Mouse (Mus musculus): ENCODE data around the gene Tenm2.

Tenm2 gene

DNA sequence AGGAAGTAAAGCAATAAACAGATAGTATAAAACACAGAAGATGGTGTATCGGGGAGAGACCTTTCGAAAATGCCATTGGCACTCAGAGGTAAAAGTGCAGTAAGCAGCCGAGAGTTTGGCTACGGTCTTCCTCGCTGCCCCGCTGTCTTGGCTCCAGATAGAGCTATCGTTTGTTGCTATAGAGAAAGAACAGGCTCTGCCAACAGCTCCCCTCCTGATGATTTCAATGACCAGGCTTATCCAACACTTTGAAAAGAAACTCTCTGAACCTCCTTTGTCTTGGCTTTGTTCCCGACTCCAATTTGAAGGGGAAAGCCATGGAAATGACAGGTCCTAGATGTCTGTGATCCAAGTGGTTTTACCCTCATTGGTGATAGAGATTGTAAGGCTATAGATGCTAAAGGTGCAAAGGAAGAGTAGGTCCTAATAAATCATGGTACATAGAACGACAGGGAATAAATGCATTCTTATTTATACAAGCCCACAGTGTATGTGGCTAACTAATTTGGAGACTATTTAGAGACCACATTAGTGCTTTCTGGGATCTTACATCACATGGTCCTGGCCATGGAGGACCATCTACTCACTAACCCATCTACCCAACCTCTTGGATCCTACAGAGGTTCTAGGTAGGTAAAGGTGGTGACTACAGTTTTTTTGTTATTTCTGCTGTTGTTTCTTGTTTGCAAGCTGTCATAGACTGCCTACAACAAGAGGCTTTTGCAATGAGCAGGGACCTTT lies 765.8 kb downstream of the Tenm2 start:
- no peak for DNase-seq

DNA sequence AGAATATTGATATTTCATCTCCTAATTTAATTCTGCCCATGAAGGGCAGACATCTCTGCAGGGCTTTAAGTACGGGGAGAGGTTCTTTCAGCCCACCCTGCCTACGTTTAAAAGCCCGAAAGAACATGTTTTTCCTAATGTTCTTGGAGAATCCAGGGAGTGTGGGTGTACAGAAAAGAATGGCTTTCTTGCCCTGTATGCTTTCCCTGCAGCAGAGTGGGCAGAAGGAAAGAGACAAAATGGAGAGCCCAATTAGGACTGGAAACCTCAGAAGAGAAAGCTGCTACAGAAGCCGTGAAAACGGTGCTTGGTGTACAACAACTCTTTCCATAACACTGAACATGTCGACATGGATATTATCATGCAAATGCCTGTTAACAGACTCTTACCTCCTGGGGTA lies 777.3 kb downstream of the Tenm2 start:
- DNase-seq: no peak

DNA sequence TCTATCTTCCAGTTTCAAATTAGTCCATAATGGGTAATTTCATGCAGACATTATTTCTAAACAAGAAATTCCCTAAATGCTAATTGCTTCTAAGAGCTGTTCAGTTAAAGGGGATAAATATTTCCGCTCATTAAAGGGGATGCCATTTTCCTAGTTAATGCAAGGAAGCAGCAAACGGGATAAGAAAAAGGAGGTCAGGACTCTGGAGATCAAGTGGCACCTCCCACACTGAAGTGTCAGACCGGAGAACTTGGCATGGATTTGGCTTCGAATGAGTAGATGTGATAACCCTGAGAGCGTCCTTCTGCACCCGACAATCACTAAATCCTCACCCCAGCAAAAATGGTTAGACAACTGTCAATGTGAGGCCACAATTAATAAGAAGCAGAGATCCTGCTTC lies 781.7 kb downstream of the Tenm2 start:
- peak; percentile 40 for DNase-seq

DNA sequence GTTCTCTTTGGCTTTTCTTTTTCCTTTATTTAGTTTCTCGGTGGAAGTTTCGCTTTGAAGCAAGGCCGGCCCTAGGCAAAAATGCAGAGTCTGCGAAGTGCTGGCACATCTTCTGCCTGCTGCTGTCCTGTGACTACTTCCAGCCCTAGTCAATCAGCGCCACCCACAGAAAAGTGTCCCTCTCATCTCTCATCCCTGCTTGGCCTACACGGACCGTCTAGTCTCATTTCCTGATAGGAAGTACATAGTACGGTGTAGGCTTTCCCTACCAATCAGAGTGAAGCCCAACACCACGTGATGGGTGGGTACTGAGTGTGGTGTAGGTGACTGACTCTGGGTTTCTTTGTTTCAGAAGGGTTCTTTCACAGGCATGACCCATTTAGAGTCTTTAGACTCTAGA lies 783.3 kb downstream of the Tenm2 start:
- DNase-seq: peak; percentile 66

DNA sequence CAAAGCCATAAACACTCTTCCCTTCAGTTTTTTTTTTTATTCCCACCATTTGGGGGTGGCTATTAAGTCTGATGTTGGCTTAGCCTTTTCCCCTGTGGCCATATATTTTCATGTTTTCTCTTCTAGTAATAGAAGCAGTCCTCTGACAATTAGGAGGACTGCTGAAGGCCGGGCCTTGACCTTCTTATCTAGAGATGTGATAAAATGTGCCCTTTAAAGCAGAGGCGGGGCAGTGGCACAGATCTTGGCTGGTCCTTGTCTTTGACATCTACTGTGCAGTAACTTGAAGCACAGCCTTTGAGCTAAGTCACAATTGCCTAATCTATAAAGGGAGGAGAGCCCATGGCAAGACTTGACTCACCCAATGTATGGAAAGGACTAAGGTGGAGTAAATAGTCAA lies 789.4 kb downstream of the Tenm2 start:
- peak; percentile 33 for DNase-seq

DNA sequence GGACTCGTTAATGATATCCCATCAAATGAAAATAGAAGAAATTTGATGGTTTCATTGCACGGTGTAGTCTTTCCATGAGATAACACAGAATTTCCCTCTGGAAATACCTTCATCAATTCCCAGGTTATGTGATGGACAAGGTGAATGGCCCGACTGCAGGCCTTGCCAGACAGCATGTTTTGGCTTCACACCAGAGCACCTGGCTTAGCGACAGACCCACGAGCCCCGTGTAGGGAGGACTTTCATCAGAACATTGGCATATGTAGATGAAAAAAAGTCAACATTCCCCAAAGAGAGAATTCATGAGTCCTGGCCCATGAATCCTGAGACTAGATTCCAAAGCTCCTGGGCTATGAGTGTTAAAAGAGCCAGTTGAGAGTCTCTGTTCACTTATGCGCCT lies 791.9 kb downstream of the Tenm2 start:
- no peak for DNase-seq

DNA sequence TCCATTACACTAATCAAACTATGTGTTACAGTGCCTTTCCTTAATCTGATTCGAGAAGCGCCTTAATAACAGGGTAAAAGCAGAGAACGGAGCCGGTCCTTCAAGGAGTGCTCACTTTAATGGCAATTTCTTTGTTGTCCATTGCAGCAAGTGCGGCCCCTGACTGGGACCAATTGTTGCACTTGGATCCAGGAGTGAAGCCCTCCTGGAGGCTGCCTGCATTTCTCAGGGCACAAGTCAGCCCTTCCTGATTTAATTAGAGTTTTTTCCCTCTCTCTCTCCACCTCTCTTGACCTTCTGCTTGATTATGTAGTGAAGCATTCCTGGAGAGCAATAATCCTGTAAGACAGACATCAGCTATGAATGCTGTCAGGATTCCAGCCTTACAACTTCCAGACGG lies 794.0 kb downstream of the Tenm2 start:
- DNase-seq: no peak

DNA sequence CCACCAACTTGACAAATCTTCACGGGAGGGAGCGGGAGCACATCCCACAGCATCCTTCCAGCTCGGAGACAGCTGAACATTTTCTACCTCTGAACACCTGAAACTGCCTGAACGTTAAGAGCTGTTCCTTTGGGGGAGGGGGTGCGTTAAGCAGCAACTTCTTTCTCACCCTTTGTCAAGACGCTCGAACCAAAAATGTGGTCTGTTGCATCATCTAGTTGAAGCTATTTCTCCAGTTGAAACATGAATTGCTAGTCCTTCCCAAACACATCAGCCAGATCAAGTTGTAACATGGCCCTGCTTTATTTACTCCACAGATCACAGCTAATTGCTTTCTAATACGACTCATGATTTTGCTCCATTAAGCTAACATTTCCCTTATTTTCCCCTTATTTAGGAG lies 799.5 kb downstream of the Tenm2 start:
- peak; percentile 61 for DNase-seq

DNA sequence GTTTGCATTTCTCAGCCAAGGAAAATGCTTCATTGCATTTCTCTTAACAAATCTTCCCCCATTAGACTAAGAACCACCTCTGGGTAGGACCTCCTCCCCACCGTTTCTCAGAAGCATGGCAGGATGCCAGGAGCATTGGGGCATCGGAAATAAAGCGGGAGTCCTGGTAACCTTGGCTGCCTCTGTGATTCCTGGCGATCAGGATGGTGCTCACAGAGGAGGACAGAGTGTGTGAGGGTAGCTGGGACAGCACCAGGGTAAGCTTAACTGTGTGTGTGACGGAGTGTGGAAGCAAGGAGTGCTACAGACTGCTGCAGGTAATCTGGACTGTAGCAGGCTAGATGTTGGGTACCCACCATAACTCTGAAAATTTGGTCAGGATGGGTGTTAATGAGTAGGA lies 806.8 kb downstream of the Tenm2 start:
- DNase-seq: no peak

DNA sequence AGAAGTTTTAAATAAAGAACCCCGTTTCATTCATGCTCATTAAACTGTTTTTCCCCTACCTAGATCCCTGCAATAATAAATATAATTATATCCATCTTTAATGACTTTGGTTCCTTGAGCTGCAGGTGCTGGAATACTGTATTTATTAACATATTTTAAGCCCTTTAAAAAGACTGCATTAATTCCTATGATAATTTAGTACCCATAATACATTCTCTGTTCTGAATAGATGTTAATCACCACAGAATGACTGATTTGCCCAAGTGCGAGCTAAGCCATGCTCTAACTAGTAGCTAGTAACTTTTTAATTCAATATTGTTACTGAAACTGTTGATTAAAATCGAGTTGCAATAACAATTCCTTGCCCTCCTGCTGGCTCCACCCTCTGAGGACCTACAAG lies 810.8 kb downstream of the Tenm2 start:
- no peak for DNase-seq

DNA sequence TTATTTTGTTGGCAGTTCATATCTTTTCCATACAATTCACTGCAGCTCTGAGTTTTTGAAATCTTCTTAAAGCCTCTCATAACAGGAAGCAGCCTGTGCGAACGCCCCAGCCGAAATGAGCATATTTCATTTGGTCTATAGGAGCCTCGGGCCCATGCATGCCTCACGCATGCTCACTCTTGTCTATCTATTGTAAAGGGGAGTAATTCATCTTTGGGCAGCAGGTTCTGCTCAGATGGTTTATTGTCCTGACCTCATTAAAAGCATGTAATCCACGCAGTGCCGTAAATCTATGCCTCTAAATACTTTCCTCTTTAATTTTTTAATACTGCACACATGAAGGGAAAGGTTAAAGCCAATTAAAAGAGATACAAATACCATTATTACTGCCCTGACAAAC lies 815.7 kb downstream of the Tenm2 start:
- DNase-seq: no peak

DNA sequence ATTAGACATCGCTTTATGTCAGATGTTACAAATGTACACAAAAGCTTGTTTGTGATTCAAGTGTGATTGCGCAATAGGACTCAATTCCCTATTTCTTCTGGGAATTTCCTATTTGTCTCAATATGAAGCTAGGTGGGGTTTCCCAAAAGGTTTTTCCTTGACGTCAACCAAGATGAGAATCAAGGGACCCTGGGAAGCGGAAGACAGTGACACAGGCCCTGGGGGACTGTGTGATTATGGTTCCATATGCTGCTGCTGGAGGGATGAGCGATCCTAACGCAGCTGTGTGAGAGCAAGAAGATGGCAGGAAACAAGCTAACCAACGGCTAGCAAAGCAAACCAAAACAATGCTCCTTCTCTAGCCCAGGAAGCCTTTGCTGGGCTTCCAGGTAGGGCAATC lies 820.5 kb downstream of the Tenm2 start:
- no peak for DNase-seq

DNA sequence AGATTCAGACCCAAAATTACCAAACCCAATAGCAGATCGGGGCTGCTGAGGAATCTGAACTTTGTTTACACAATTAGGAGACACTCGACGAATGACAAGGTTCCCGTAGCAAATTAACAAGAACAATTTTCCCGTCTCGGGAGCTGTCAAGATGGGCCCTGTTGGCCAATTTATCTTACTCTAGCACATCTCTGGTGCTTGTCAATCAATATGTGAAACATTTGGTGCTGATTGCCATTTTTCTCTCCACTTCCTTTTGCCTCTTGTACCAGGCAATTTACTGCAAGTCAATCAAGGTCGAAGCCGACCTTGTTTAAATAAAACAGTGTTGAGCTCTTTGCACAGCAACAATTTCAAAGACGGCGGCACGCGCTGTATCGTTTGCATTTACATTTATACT lies 824.9 kb downstream of the Tenm2 start:
- no peak for DNase-seq

DNA sequence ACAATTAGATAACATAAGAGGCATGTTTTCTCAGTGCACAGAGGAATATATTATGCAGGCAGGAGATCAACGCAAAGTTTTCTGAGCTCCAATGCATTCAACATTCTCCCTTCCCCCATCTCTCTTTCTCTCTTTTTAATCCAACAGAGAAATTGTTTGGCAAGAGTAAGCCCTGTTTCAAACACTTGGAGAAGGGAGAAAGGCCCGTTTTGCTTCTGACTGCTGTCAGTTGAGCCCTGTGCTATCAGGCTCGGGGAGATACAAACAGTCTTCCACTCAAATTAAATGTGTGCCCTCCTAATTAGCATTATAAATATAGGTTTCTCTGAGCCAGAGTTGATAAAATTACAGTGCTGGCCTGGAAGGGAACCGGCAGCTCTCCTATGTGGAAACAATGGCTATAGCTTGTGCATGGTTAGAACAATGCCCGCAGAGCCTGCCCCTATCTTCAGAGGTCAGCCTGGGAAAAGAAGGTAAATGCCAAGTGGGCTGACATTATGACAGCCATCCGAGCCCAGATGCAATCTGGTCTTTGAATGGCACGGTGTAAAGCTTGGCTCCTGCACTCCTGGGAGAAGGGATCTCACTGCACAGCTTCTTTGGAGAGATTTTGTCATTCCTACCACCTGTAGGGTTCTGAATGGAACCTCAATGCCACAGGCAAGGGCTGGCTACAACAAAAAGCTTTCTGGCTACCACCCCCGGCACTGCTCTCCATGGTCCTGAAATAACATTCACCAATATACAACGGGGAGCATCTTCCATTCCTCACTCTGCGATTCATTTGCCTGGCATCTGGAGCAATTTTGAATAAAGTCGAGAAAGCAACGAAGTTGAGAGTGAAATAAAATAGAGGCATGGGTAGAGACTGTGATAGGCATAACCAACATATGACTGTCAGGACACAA lies 839.7 kb downstream of the Tenm2 start:
- DNase-seq: no peak

DNA sequence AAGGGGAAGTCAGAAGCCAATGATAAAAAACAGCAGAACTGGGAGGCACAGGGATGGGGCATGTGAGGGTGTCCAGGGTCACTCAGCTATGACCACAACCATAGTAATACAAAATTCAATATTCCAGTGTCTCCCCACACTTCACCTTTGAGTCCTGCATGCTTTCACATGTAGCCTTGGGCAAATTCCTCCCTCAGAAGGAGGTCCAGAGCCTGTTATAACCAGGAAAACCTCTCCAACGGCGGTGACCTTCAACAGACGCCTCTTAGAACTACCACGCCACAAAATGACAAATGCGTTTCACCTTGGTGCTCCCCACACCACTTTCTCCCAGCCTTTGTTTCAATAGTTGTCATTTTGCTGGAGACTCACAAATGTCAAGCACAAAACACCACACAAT lies 851.1 kb downstream of the Tenm2 start:
- DNase-seq: no peak

DNA sequence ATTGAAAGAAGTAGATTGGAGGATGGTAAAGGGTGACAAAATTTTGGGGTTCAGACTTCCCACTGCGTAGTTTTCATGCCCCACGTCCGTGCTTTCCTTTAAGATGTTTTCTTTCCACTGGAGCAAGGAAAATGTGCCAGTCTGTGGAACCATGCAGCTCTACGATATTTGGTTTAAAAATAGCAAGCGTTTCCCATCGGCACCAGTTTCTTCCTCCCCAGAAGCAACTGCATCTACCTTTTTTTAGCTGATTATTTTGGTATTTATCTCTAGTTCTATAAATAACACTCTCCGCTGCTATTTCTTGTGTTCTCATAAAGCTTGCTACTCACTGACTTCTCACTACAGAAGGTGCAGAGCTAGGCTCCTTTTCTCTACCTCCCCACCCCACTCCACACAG lies 864.0 kb downstream of the Tenm2 start:
- DNase-seq: no peak

DNA sequence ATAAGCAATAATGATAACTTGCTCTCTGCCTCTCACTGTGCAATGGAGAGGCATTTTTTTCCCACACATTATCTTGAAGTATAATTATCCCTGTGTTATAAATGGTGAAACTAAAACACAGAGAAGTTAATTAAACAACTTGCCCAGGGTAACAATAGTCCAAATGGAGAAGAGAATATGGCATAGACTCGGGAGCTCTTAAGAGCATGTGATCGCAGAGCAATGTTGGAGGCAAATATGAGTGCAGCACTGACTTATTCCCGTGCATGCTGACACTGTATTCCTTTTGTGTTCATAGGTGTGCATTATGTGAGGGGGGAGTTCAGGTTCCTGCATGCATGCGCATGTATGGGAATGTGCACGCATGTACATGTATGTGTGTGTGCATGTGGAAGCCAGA lies 870.7 kb downstream of the Tenm2 start:
- DNase-seq: no peak

DNA sequence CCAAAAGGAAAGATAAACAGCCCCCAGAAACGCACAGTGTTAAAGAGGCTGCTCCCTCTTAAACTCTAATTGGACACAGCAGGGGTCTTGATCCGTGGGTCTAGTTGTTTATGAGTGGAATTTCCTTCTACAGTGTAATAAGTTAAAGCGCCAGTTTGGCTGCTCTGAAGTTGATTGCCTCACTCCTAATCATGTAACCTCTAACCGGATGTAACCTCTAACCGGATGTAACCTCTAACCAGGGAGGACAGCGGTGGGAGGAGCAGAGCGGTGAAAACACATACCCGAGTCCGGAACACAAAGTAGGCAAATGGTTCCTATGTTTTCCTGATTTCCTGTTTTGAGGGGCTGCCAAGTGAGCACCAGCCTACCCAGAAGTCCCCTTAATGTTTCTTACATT lies 871.3 kb downstream of the Tenm2 start:
- no peak for DNase-seq

DNA sequence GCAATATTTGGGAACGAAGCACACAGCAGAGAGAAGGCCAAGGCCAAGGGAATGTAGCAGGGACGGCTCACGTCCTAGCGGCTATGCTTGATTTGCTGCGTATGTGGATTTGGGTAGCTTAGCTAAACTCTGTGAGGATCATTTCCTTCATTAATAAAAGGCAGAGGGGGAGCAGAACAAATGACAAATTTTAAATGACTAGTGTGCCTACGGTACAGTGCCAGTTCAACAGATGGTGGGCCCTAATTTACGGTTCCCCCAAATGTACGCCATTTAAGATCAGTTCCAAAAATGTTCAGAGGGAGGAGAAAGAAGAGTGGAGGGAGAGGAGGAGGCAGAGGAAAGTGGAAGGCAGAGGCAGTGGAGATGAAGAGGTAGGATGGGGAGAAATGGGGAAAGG lies 873.2 kb downstream of the Tenm2 start:
- no peak for DNase-seq

DNA sequence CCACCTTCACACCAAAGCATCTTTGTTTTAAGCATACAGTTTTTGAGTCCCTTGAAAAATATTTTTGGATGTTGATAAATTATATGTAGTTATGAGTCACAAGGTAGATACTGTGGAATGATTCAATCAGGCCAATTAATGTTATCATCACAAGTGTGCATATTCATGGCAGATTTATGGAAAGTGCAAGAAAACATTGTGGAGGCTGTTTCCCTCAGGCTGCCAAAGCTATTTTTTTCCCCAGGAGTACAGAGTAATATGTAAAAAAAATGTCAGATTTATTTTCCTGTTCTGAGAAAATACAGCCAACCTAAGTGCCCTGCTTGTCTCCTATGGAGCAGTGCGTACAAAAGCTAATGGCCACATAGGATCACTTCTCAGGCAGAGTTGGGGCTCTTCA lies 882.5 kb downstream of the Tenm2 start:
- no peak for DNase-seq

DNA sequence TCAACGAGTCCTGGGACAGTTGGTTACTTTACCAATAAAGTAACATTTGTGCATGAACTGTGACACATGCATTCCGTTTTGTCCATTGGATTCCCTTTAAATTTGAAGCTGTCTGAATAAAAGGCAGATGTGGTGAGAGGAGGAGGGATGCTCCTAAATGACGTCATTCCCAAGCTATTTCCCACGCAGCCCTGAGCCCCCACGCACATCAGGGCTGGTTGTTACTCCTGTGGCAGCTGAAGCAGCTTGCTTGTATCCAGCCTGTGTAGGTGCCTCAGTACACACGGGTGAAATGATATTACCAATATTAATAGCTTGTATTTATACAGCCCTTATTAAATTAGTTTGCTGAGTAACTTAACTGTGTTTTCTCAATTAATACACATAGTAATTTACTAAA lies 884.0 kb downstream of the Tenm2 start:
- DNase-seq: no peak

DNA sequence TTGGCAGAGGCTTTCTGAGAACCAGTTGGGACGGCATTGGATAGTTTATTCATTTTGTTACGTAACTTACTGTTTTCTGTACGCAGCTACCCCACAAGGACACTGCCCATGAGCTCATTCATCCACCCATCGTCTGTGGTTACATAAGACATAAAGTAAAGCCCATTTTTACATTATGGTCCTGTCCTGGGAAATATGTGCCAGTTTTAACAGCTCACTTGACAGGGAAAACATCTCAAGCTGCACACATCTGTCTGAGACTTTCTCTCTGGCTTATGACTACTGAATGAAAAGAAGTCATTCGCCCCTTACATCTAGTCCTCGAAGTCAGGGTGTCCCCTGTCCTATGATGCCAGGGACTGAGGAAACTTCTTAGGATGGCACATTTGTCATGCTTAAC lies 884.4 kb downstream of the Tenm2 start:
- no peak for DNase-seq

DNA sequence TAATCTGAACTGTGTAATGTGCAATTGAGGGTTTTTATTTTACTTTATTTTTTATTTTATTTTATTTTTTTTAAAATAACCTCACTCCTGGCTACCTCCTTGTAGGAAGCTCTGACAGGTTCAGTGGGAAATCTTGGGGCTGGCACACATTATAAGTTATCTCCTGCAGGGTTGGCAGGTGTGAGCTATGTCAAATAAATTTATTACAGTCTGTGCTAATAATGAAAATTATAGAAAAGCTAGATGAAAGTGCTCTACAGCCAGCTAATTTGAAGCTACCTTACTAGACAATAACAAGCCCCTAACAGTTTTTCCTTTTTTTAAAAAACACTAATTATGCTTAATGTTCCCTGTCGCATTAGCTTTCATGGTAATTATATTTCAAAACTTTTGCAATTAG lies 885.5 kb downstream of the Tenm2 start:
- DNase-seq: no peak

DNA sequence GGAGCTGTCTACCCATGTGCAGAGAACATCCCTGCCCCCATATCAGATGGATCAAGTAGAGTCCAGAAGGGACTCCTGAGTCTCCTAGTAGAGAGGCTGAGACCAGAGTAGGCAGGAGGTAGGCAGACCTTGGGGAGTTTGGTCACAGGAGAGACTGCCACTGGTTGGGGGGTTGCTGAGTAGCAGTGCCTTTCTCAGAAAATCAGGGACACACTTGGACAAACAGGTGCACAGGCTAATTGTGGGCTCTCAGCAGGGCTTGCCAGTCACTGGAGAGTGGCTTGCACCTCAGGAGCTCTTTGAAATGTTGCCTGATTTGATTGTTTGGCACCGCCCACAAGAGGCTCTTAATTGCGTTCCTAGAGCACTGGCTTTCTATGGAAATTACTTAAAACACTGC lies 885.9 kb downstream of the Tenm2 start:
- no peak for DNase-seq

DNA sequence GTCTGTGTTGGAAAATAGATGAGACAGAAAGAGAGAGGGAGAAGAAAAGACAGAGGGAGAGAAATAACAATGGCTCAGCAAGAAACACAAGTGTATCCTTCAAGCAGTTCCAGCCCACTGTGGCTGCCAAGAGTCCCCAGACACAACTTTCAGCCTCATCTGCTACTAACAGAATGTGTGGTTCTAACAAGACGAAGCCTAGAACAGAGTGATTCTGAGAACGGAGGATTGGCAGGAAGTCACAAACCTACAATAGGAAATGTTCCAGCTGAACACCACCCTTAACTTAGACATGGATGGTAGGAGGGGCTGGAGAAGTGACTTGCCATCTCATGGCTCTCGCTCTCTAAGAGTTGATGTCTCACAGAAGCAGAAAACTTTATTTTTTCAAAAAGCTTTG lies 894.0 kb downstream of the Tenm2 start:
- no peak for DNase-seq
